Mouse (Mus musculus): ENCODE measurements at regions not wholly inside any gene's neighbourhood (a gene's known extent, or its start where the extent isn't known, plus 50 kb on each side); places are given as distances from the start of the nearest gene placed in this dataset.

GRCm38 (mm10) chr1:163574409-163575161 is 150.4 kb downstream of the Mettl11b start:
- Histone ChIP-seq H3K36me3 (ENCODE audit: control insufficient read depth, insufficient read depth, low read length) (no peaks in the 10 kb centered on the region), H3K4me3 (ENCODE audit: control insufficient read depth, low read depth, low read length) (peak overlapping the region; percentile 31), H3K4me1 (ENCODE audit: control insufficient read depth, insufficient read depth, low read length) (peaks cover 5% of the 10 kb centered on the region), H3K27ac (ENCODE audit: control insufficient read depth, insufficient read depth, low read depth, low read length) (peak overlapping the region; percentile 32), H3K27me3 (ENCODE audit: control insufficient read depth, insufficient read depth, low read length) (no peaks in the 10 kb centered on the region)
- TF ChIP-seq CTCF (IDR thresholded peaks at IDR 0.05; ENCODE audit: control insufficient read depth, insufficient read depth, insufficient replicate concordance, low read depth, low read length), result no peak
- TF ChIP-seq POLR2A (IDR thresholded peaks at IDR 0.05; ENCODE audit: control insufficient read depth, low read depth, low read length), result no peak

DNA sequence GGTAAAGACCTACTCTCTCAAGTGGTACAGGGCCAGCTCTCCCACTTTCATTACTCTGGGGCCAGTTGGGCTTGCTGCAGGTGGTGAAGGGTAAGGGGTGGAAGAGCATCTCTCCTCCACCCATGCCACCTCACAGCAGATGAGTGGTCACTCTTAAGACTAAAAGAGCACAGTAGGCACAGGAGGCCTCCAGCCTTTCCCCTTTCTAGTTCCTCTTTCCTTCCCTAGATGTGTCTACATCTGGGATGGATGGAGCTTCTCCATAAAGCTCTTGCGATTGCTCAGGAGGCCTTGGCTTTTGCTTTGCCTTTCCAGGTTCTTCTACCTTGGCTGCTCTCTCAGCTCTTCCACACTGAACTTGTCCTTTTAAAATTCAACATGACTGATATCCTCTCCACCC is 151.5 kb downstream of the Mettl11b start:
- Histone ChIP-seq H3K27ac (ENCODE audit: control insufficient read depth, insufficient read depth, low read depth, low read length) (no peak overlapping the region), H3K36me3 (ENCODE audit: control insufficient read depth, insufficient read depth, low read length) (no peaks in the 10 kb centered on the region), H3K27me3 (ENCODE audit: control insufficient read depth, insufficient read depth, low read length) (no peaks in the 10 kb centered on the region), H3K4me1 (ENCODE audit: control insufficient read depth, insufficient read depth, low read length) (peaks cover 5% of the 10 kb centered on the region), H3K4me3 (ENCODE audit: control insufficient read depth, low read depth, low read length) (no peak overlapping the region)
- TF ChIP-seq CTCF (IDR thresholded peaks at IDR 0.05; ENCODE audit: control insufficient read depth, insufficient read depth, insufficient replicate concordance, low read depth, low read length) (no peak), POLR2A (IDR thresholded peaks at IDR 0.05; ENCODE audit: control insufficient read depth, low read depth, low read length) (no peak)

GRCm38 (mm10) chr1:163563791-163564190 is 160.3 kb upstream of the Gorab start:
- TF ChIP-seq POLR2A (IDR thresholded peaks at IDR 0.05; ENCODE audit: control insufficient read depth, low read depth, low read length), result no peak
- no peak for TF ChIP-seq CTCF (IDR thresholded peaks at IDR 0.05; ENCODE audit: control insufficient read depth, insufficient read depth, insufficient replicate concordance, low read depth, low read length)
- no peak overlapping the region for H3K4me3 ChIP-seq (ENCODE audit: control insufficient read depth, low read depth, low read length)
- no peaks in the 10 kb centered on the region for H3K36me3 ChIP-seq (ENCODE audit: control insufficient read depth, insufficient read depth, low read length)
- no peak overlapping the region for H3K27ac ChIP-seq (ENCODE audit: control insufficient read depth, insufficient read depth, low read depth, low read length)
- no peaks in the 10 kb centered on the region for H3K27me3 ChIP-seq (ENCODE audit: control insufficient read depth, insufficient read depth, low read length)
- H3K4me1 ChIP-seq (ENCODE audit: control insufficient read depth, insufficient read depth, low read length), result no peaks in the 10 kb centered on the region

DNA sequence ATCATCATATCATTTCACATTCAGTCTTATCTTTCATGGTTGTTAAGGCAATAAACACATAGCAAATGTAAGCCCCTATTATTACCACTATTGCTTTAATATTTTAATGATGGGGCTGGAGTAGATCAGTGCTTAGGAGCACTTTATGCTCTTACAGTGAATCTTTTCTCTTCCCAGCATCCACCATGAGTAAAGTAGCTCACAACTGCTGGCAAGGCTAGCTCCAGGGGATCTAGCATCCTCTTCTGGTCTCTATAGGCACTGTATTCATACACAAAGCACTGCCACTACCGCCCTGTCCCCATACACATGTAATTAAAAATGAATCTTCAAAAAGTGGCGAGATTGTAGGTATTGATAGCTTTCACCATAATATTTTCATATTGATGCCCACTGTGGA is 159.6 kb upstream of the Gorab start:
- Histone ChIP-seq H3K4me3 (ENCODE audit: control insufficient read depth, low read depth, low read length) (no peak overlapping the region), H3K36me3 (ENCODE audit: control insufficient read depth, insufficient read depth, low read length) (no peaks in the 10 kb centered on the region), H3K27ac (ENCODE audit: control insufficient read depth, insufficient read depth, low read depth, low read length) (no peak overlapping the region), H3K27me3 (ENCODE audit: control insufficient read depth, insufficient read depth, low read length) (no peaks in the 10 kb centered on the region), H3K4me1 (ENCODE audit: control insufficient read depth, insufficient read depth, low read length) (no peaks in the 10 kb centered on the region)
- no peak for TF ChIP-seq POLR2A (IDR thresholded peaks at IDR 0.05; ENCODE audit: control insufficient read depth, low read depth, low read length)
- TF ChIP-seq CTCF (IDR thresholded peaks at IDR 0.05; ENCODE audit: control insufficient read depth, insufficient read depth, insufficient replicate concordance, low read depth, low read length), result no peak

GRCm38 (mm10) chr1:163562166-163562733 is 158.8 kb upstream of the Gorab start:
- H3K4me3 ChIP-seq (ENCODE audit: control insufficient read depth, low read depth, low read length), result no peak overlapping the region
- no peaks in the 10 kb centered on the region for H3K4me1 ChIP-seq (ENCODE audit: control insufficient read depth, insufficient read depth, low read length)
- no peaks in the 10 kb centered on the region for H3K36me3 ChIP-seq (ENCODE audit: control insufficient read depth, insufficient read depth, low read length)
- H3K27ac ChIP-seq (ENCODE audit: control insufficient read depth, insufficient read depth, low read depth, low read length), result no peak overlapping the region
- no peaks in the 10 kb centered on the region for H3K27me3 ChIP-seq (ENCODE audit: control insufficient read depth, insufficient read depth, low read length)
- TF ChIP-seq CTCF (IDR thresholded peaks at IDR 0.05; ENCODE audit: control insufficient read depth, insufficient read depth, insufficient replicate concordance, low read depth, low read length) (no peak), POLR2A (IDR thresholded peaks at IDR 0.05; ENCODE audit: control insufficient read depth, low read depth, low read length) (no peak)

- H3K4me1 ChIP-seq (ENCODE audit: control insufficient read depth, insufficient read depth, low read length), result no peaks in the 10 kb centered on the region
- no peak overlapping the region for H3K4me3 ChIP-seq (ENCODE audit: control insufficient read depth, low read depth, low read length)
- no peaks in the 10 kb centered on the region for H3K36me3 ChIP-seq (ENCODE audit: control insufficient read depth, insufficient read depth, low read length)
- TF ChIP-seq POLR2A (IDR thresholded peaks at IDR 0.05; ENCODE audit: control insufficient read depth, low read depth, low read length) (no peak), CTCF (IDR thresholded peaks at IDR 0.05; ENCODE audit: control insufficient read depth, insufficient read depth, insufficient replicate concordance, low read depth, low read length) (no peak)
- no peaks in the 10 kb centered on the region for H3K27me3 ChIP-seq (ENCODE audit: control insufficient read depth, insufficient read depth, low read length)
- no peak overlapping the region for H3K27ac ChIP-seq (ENCODE audit: control insufficient read depth, insufficient read depth, low read depth, low read length)
Measured at GRCm38 (mm10) chr1:163561016-163561415, 157.5 kb upstream of the Gorab start.

DNA sequence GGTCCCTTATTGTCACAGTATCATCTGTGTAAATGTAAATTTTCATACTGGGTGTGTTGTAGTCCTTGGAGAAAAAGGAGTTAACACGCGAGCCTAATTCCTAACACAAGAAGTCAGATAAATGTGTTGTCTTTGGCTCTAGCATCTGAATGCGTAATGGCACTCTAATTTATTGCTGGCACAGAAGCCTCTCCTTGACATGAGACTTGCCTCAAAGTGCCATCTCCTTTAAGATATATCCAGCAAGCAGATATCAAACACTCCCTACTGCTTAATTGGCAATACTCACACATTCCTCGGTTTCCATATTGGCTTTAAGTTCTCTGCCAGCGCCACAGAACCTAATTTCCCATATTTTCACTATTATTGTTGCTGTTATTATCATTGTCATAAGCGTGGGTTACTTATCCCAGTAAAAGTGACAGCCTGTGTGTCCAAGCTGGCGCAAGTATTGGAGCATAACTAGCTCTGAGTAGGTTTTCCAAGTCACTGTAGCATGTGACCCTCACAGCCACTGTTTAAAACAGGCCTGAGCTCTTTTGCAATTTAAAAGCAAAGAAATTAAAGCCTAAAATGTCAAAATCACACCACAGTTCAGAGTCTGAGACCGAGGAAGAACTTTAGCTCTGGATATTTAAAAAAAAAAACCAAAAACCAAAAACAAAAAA is 156.9 kb upstream of the Gorab start:
- Histone ChIP-seq H3K27me3 (ENCODE audit: control insufficient read depth, insufficient read depth, low read length) (no peaks in the 10 kb centered on the region), H3K27ac (ENCODE audit: control insufficient read depth, insufficient read depth, low read depth, low read length) (no peak overlapping the region), H3K36me3 (ENCODE audit: control insufficient read depth, insufficient read depth, low read length) (no peaks in the 10 kb centered on the region), H3K4me3 (ENCODE audit: control insufficient read depth, low read depth, low read length) (no peak overlapping the region), H3K4me1 (ENCODE audit: control insufficient read depth, insufficient read depth, low read length) (no peaks in the 10 kb centered on the region)
- TF ChIP-seq POLR2A (IDR thresholded peaks at IDR 0.05; ENCODE audit: control insufficient read depth, low read depth, low read length) (no peak), CTCF (IDR thresholded peaks at IDR 0.05; ENCODE audit: control insufficient read depth, insufficient read depth, insufficient replicate concordance, low read depth, low read length) (no peak)
